Comparison of ENCODE assay signal across 7 mouse cellular contexts in the genomic region with DNA sequence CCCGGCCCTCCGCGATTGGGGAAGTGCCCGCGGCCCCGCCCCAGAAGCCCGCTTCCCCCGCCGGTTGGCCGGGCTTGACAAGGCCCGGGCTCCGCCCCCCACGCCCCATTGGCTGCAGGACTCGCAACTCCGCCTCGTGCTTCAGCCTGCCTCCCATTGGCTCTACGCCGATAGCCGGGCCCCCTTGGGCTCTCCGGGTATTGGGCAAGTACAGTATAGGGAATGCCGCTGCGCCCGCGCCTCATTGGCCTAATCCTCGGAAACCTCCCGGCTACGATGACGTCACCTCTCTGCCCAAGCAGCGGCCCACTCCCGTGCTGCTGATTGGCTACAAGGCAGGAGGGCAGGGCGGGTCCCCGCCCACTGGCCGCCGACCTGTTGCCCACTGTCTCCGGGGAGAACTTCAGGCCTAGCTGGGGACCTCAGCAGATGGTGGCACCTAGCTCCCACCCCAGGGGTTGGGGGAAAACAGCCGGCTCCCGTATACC. TPM values are rescaled to one million over a fixed set of nuclear protein-coding genes. Genes with fewer than 3 reads are reported as not detected.
DNase-seq lines count a peak whose midpoint lies in the region; ATAC-seq and TF ChIP-seq lines count a peak whose summit lies in the region.

No protein-coding gene starts in this region.

- TF ChIP-seq CTCF in intestine, postnatal 0 days (IDR thresholded peaks at IDR 0.05; ENCODE audit: low read depth) = no peak
- no peak for TF ChIP-seq CTCF in small intestine, adult 2 months (IDR thresholded peaks at IDR 0.05; ENCODE audit: extremely low read depth, insufficient read length, insufficient replicate concordance, low read depth, low read length)

- DNase-seq in adrenal gland, postnatal 10 days = peak; percentile 100
- peak; percentile 100 for DNase-seq in embryonic facial prominence, embryonic 10.5 days (ENCODE audit: low spot score)
- DNase-seq in gonadal fat pad, adult 2 months (ENCODE audit: low read depth) = peak; percentile 87
- DNase-seq in left cerebral cortex, postnatal 4 days = peak; percentile 100

- peak overlapping the region; percentile 88 for H3K4me3 ChIP-seq in embryonic facial prominence, embryonic 10.5 days
- H3K4me3 ChIP-seq in intestine, postnatal 0 days (ENCODE audit: low read depth, low read length) = peak overlapping the region; percentile 96
- H3K4me3 ChIP-seq in midbrain, embryonic 12.5 days = peak overlapping the region; percentile 95
- peak overlapping the region; percentile 64 for H3K4me3 ChIP-seq in small intestine, adult 2 months (ENCODE audit: low read depth, low read length)

- intact Hi-C loops in left cerebral cortex, postnatal 4 days (cut with DNase I) = no loop called here

- 1% methylated on average over 37 of the region's 37 CpGs for WGBS in embryonic facial prominence, embryonic 10.5 days
- 2% methylated on average over 36 of the region's 37 CpGs for WGBS in intestine, postnatal 0 days
- WGBS in midbrain, embryonic 12.5 days = under 1% methylated on average over 24 of the region's 37 CpGs
- under 1% methylated on average over 37 of the region's 37 CpGs for WGBS in small intestine, adult 2 months

- H3K9ac ChIP-seq in intestine, postnatal 0 days (ENCODE audit: low read depth, low read length) = peak overlapping the region; percentile 87; the same call in 1 of the 2 replicates
- H3K9ac ChIP-seq in midbrain, embryonic 12.5 days (replicated peaks) = 0 out of 2 replicates have a peak overlapping the region, but pooled peaks have one; percentile 37

- H3K9me3 ChIP-seq in embryonic facial prominence, embryonic 10.5 days = no peaks in the 10 kb centered on the region
- H3K9me3 ChIP-seq in intestine, postnatal 0 days (ENCODE audit: control insufficient read depth) = no peaks in the 10 kb centered on the region
- no peaks in the 10 kb centered on the region for H3K9me3 ChIP-seq in midbrain, embryonic 12.5 days

- peak; percentile 76 for TF ChIP-seq POLR2A in small intestine, adult 2 months (IDR thresholded peaks at IDR 0.05; ENCODE audit: low read depth, low read length)

- peaks cover 23% of the 10 kb centered on the region for H3K4me1 ChIP-seq in embryonic facial prominence, embryonic 10.5 days
- H3K4me1 ChIP-seq in intestine, postnatal 0 days (replicated peaks; ENCODE audit: control insufficient read depth, insufficient read depth, low read length) = no peaks in the 10 kb centered on the region
- H3K4me1 ChIP-seq in midbrain, embryonic 12.5 days = peaks cover 24% of the 10 kb centered on the region
- H3K4me1 ChIP-seq in small intestine, adult 2 months (ENCODE audit: control insufficient read depth, insufficient read depth, insufficient read length, low read length) = peaks cover 7% of the 10 kb centered on the region; the same call in 1 of the 2 replicates

- peak; percentile 99 for ATAC-seq in intestine, postnatal 0 days
- ATAC-seq in midbrain, embryonic 12.5 days (ENCODE audit: low FRiP score, low read depth) = peak; percentile 100

- peak overlapping the region; percentile 82 for H3K4me2 ChIP-seq in intestine, postnatal 0 days (replicated peaks; ENCODE audit: low read depth)
- H3K4me2 ChIP-seq in midbrain, embryonic 12.5 days (replicated peaks) = peak overlapping the region; percentile 77

- peaks cover 34% of the 10 kb centered on the region for H3K36me3 ChIP-seq in embryonic facial prominence, embryonic 10.5 days (replicated peaks)
- peaks cover 21% of the 10 kb centered on the region for H3K36me3 ChIP-seq in intestine, postnatal 0 days (ENCODE audit: control insufficient read depth, insufficient read depth)
- H3K36me3 ChIP-seq in midbrain, embryonic 12.5 days = peaks cover 23% of the 10 kb centered on the region
- peaks cover 48% of the 10 kb centered on the region for H3K36me3 ChIP-seq in small intestine, adult 2 months (ENCODE audit: control insufficient read depth, insufficient read depth, low read length)

- no peaks in the 10 kb centered on the region for H3K27me3 ChIP-seq in embryonic facial prominence, embryonic 10.5 days (replicated peaks; ENCODE audit: low read depth, poor library complexity, severe bottlenecking)
- no peaks in the 10 kb centered on the region for H3K27me3 ChIP-seq in intestine, postnatal 0 days (replicated peaks; ENCODE audit: control insufficient read depth, insufficient read depth, low read length)
- H3K27me3 ChIP-seq in midbrain, embryonic 12.5 days = no peaks in the 10 kb centered on the region
- no peaks in the 10 kb centered on the region for H3K27me3 ChIP-seq in small intestine, adult 2 months (ENCODE audit: control insufficient read depth, insufficient read depth, low read length)

- peak overlapping the region; percentile 73 for H3K27ac ChIP-seq in embryonic facial prominence, embryonic 10.5 days (replicated peaks)
- peak overlapping the region; percentile 47 for H3K27ac ChIP-seq in intestine, postnatal 0 days (ENCODE audit: low read depth, low read length)
- peak overlapping the region; percentile 60 for H3K27ac ChIP-seq in midbrain, embryonic 12.5 days (replicated peaks)
- H3K27ac ChIP-seq in small intestine, adult 2 months (ENCODE audit: insufficient read depth, low read depth, low read length) = peak overlapping the region; percentile 61

RNA-seq across cellular contexts. Expression of a gene that starts 0.3 kb away (rescaled TPM):
- total RNA-seq in adrenal gland, postnatal 10 days (2021) = 10 to 100 TPM in 1 of 2 experiments, 1 to 10 TPM in 1; 8.7 to 10.4 TPM
- 9.5 and 11.4 TPM in 2 replicates for polyA plus RNA-seq in embryonic facial prominence, embryonic 10.5 days (2016; fragmentation: Nextera tagmentation; extraction: Ambion mirVana)
- polyA plus RNA-seq in gonadal fat pad, adult 2 months (2012; rRNA removed) = 6.9 and 7.0 TPM in 2 replicates
- 23.1 and 23.9 TPM in 2 replicates for polyA plus RNA-seq in intestine, postnatal 0 days (2015; fragmentation: Nextera tagmentation; extraction: Ambion mirVana)
- 10 to 100 TPM; 12.4 to 13.3 TPM for total RNA-seq in left cerebral cortex, postnatal 4 days (2021)
- polyA plus RNA-seq in midbrain, embryonic 12.5 days (2016; fragmentation: Nextera tagmentation; extraction: Ambion mirVana) = 30.3 and 31.1 TPM in 2 replicates
- 87.2 and 413 TPM in 2 replicates for polyA plus RNA-seq in small intestine, adult 2 months (2012; rRNA removed)

RNA-seq across cellular contexts. Expression of a gene that starts 15.0 kb away (rescaled TPM):
- 10 to 100 TPM; 59.0 to 63.9 TPM for total RNA-seq in adrenal gland, postnatal 10 days (2021)
- 124 and 134 TPM in 2 replicates for polyA plus RNA-seq in embryonic facial prominence, embryonic 10.5 days (2016; fragmentation: Nextera tagmentation; extraction: Ambion mirVana)
- 10.1 and 13.7 TPM in 2 replicates for polyA plus RNA-seq in gonadal fat pad, adult 2 months (2012; rRNA removed)
- 86.4 and 97.1 TPM in 2 replicates for polyA plus RNA-seq in intestine, postnatal 0 days (2015; fragmentation: Nextera tagmentation; extraction: Ambion mirVana)
- 10 to 100 TPM; 53.6 to 57.9 TPM for total RNA-seq in left cerebral cortex, postnatal 4 days (2021)
- 127 and 130 TPM in 2 replicates for polyA plus RNA-seq in midbrain, embryonic 12.5 days (2016; fragmentation: Nextera tagmentation; extraction: Ambion mirVana)
- polyA plus RNA-seq in small intestine, adult 2 months (2012; rRNA removed) = 2.1 and 3.9 TPM in 2 replicates

RNA-seq across cellular contexts. Expression of a gene that starts 41.3 kb away (rescaled TPM):
- total RNA-seq in adrenal gland, postnatal 10 days (2021) = 1 to 10 TPM in 1 of 2 experiments, under 1 TPM in 1; 0.60 to 1.1 TPM
- 0.69 and 1.3 TPM in 2 replicates for polyA plus RNA-seq in embryonic facial prominence, embryonic 10.5 days (2016; fragmentation: Nextera tagmentation; extraction: Ambion mirVana)
- polyA plus RNA-seq in gonadal fat pad, adult 2 months (2012; rRNA removed) = 0.13 and 0.38 TPM in 2 replicates
- 1.3 and 1.6 TPM in 2 replicates for polyA plus RNA-seq in intestine, postnatal 0 days (2015; fragmentation: Nextera tagmentation; extraction: Ambion mirVana)
- total RNA-seq in left cerebral cortex, postnatal 4 days (2021) = 1 to 10 TPM; 1.1 to 1.7 TPM
- 0.29 and 0.43 TPM in 2 replicates for polyA plus RNA-seq in midbrain, embryonic 12.5 days (2016; fragmentation: Nextera tagmentation; extraction: Ambion mirVana)
- polyA plus RNA-seq in small intestine, adult 2 months (2012; rRNA removed) = 0.20 and 0.23 TPM in 2 replicates

Comparison
In these comparisons a context has a peak if more than half of its experiments do, and no peak if none do; other contexts are left out.
1. Peak in every context shown above with its lines: DNase-seq, ATAC-seq, H3K4me3 ChIP-seq and H3K27ac ChIP-seq.